Mouse (Mus musculus): Measurements from ENCODE around the gene Slc6a6.

The Slc6a6 gene

DNA sequence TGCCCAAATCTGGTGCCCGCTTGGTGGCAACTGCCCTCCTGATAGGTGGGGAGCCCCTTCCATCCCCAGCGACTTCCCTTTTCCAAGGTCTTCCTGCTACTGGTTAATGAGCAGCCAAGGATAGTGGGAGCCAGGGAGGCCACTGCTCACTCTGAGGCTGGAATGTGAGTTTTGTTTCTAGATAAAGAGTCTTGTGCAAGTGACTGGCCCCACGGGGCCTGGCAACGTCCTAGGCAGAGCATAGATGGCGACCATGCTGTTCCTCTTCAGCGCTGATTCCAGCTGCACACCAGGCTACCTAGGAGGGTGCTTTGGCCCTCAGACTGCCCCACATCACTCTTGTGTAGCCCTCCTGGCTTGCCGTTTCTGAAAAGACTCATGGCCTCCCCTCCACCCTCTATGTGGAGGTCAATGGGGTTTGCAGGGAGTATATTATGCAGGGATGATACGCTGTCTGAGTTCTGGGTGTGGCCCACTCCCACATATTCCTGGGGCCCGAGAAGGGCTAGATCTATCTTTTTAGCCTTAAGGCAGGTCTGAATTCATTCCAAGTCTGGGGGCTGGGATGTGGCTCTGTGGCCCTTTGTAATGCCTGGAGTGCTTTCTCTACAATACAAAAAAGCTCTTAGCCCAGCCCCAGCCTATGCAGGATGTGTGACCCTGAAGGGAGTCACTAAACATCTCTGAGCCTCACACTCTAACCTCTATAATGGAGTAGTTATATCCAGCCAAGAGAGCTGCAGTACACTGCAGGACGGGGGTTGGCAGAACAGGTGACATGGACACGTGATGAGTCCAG lies 17.2 kb downstream of the Slc6a6 start:
- no peak for DNase-seq (ENCODE audit: low read depth, low spot score)

GRCm38 (mm10) chr6:91703459-91703858 lies 19.6 kb downstream of the Slc6a6 start:
- no peak for DNase-seq (ENCODE audit: low read depth, low spot score)

DNA sequence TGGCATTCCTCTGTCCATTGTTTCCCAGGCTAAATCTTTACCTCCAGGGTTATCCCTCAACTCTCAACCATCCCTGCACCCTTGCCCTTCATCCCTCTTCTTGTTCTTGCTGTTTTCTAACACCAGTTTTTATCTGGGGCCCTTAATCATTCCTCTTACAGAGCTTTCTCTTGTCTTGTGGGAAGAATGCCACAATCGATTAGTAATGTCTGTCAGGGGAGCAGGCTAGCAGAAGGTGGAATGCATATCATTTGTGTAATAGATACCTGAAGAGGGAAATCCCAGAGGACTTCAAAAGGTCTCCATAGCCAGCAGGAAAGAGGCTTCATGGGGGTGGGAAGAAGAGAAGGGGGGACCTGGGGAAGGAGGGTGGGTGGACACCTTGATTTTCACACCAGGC lies 20.6 kb downstream of the Slc6a6 start:
- no peak for DNase-seq (ENCODE audit: low read depth, low spot score)

- DNase-seq (ENCODE audit: low read depth, low spot score) = no peak
Observed at GRCm38 (mm10) chr6:91705651-91706050, 21.8 kb downstream of the Slc6a6 start.

DNA sequence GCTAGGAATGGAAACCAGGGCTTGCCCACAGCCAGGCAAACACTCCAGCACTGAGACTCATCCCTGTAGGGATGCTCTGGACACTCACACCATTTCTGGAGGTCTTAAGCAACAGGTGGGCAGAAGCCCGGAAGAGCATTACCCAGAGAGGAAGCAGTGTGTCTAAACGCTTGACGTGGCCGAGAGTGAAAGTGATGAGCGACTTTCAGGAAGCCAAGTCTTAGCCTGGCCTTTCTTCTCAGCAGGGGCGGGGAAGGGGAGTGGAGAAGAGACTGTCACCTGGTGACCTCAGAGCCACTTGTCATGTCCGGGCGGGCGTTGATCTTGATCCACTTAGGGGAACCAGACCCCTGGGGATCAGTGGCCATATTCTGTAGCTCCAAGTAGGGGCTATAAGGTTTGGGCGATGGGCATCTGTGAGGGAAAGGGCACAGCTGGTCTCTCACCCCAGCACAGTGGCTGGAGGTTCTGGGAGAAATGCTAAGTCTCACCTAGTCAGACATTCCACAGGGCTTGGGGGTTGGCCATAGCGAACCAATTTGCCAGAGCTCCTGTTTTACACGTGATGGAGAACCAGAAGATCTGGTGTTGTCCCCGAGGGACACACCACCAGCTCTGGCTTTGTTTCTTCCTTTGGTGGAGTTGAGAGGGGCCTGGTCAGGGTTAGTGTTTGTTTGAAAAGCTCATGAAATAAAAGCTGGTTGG lies 22.4 kb downstream of the Slc6a6 start:
- DNase-seq (ENCODE audit: low read depth, low spot score) = no peak

- DNase-seq (ENCODE audit: low read depth, low spot score) = no peak
Observed at GRCm38 (mm10) chr6:91707276-91707885, 23.5 kb downstream of the Slc6a6 start.

DNA sequence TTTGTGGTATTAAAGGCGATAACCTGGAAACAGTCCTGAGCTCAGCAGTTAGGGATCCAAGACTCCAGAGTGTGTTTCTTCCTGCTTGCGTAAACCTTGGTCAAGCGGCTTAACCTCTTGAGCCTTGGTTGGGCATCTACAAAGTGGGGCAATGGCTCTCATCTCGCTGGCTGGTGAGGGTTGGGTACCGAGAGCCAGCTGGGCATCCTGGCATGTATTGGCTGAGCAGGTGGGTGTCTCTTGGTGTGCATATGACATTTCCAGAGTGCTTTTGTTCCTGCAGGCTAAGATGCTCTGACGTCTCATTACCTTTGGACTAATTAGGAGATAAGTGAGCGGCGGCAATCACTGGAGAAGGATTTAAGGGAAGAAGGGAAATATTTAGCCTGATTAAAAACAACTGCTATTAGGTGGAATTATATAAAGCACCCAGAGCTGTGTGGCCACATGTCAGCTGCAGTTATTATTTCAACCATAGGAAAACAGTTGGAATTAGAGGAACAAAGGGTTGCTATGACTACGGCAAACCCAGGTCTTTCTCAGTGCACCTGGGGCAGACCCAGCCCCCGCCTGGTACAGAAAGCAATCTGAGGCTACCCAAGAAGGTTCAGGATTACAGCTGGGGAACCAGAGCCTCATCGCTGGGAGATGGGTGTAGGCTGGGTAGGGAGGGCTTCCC lies 24.2 kb downstream of the Slc6a6 start:
- no peak for DNase-seq (ENCODE audit: low read depth, low spot score)

GRCm38 (mm10) chr6:91708919-91709318 lies 25.1 kb downstream of the Slc6a6 start:
- no peak for DNase-seq (ENCODE audit: low read depth, low spot score)

DNA sequence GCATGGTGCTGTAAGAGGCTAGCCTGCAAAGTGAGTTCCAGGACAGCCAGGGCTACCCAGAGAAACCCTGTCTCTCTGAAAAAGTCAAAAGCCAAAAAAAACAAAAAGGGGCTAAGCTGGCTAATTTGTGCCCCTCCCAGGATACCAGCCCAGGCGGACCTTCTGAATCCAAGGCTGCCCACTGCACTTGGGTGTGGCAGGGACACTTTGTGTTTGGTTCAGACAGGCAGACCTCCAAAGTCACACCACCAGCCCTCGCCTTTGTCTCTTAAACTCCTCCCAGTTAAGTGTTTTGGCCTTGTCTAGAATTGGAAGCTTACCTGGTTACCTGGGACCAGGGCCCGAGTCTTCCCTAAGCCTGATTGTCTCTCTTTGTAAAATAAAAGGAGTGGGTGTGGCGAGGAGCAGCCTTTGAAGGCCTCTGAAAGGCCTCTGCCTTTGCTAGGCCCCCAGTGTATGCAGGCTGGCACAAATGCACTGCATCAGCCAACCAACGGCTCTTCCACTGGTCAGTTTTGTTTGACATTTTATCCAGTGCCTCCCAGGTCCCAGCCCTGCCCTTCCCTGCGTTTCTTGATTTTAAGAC lies 26.6 kb downstream of the Slc6a6 start:
- no peak for DNase-seq (ENCODE audit: low read depth, low spot score)

GRCm38 (mm10) chr6:91712097-91712854 lies 28.4 kb downstream of the Slc6a6 start:
- DNase-seq (ENCODE audit: low read depth, low spot score) = no peak

GRCm38 (mm10) chr6:91712855-91713331 lies 29.0 kb downstream of the Slc6a6 start:
- no peak for DNase-seq (ENCODE audit: low read depth, low spot score)

DNA sequence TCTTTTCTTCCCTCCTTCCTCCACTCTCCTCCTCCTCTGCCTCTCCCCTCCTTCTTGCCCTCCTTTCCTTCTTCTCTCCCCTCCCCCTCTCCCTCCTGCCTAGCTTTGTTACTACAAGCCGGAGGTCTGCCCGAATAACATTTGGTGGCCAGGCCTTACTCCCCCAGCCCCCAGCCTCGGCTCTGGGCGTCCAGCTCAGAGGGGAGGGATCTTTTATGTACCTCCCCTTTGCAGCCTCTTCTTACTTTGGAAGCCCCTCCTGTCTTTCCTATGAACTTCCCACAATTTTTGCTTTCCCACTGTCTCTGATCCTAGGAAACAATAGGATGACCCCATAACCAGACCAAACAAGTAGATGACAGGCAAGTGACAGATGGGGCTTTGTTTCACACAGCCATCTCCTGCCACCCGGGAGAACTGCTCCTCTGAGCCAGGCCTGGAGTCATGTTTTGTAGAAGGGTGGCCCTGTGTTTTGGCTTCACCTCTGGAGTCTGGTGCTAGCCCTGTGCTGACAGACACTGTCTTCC lies 29.6 kb downstream of the Slc6a6 start:
- DNase-seq (ENCODE audit: low read depth, low spot score) = no peak

- DNase-seq (ENCODE audit: low read depth, low spot score) = no peak
Observed at GRCm38 (mm10) chr6:91715023-91715422, 31.2 kb downstream of the Slc6a6 start.

- no peak for DNase-seq (ENCODE audit: low read depth, low spot score)
Observed at GRCm38 (mm10) chr6:91715988-91716810, 32.3 kb downstream of the Slc6a6 start.

GRCm38 (mm10) chr6:91718067-91718466 lies 34.2 kb downstream of the Slc6a6 start:
- DNase-seq (ENCODE audit: low read depth, low spot score) = no peak

DNA sequence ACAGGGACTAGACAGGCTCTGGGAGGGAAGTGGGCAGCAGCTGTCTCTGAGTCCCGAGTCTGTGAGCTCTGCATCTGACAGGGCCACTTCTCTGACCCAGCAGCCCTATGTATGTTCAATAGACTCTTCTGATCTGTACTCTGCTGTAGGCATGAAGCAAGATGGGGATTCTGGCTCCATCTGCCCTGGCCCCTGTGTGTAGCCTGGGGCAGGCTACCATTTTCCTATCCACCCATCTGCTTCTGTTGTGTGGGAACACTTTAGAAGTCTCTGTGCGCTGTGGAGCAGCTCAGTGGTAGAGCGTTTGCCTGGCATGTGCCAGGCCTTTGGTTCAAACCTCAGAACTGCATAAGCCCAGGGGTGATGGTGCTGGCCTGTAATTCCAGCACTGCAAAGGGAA lies 34.8 kb downstream of the Slc6a6 start:
- DNase-seq (ENCODE audit: low read depth, low spot score) = no peak

- no peak for DNase-seq (ENCODE audit: low read depth, low spot score)
Observed at GRCm38 (mm10) chr6:91719042-91719747, 35.3 kb downstream of the Slc6a6 start.

DNA sequence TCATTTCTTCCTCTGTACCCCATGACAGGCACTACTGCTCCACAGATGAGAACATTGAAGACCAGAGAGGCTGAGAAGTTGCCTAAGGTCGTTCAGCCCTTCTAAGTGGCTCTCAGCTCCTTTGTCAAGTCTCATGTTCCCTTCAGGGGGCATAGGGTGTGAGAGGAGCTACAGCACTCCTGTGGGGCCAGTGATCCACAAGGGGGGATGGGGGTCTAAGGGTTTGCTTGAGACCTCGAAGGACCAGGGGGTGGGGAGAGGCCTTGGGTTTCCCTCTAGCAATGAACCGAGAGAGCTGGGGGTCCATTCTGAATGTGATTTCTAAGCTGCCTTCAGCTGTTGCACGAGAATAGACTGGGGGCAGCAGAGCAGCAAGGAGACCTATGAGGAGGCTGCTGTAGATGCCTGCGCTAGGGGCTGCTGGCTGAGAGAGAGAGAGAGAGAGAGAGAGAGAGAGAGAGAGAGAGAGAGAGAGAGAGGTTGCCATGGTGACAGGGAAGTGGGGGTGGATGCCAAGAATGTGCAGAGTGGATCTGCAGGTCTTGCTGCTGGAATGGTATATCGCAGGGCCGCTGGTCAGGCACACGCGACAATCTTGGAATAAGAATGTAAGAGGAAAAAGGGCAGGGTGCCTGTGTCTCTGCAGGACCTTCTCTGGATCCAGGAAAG lies 36.1 kb downstream of the Slc6a6 start:
- no peak for DNase-seq (ENCODE audit: low read depth, low spot score)

Data from c-Kit-negative CD71-positive TER-119-positive erythroid progenitor cells, embryonic 14.5 days (primary cell).